Mouse (Mus musculus) MEL (cell line): ENCODE data around the gene Smg6. TPM values are rescaled to one million over a fixed set of nuclear protein-coding genes. Genes with fewer than 3 reads are reported as not detected.

Experiments
- DNase-seq: peaks from one replicate; pipeline ENCODE4 v3.0.0; 2011; ENCODE audit warnings: low read depth, low spot score
- H3K27ac ChIP-seq: 2 replicates; pipeline ENCODE4 v1.5.1; 2012; ENCODE audit warnings: low read depth, mild to moderate bottlenecking, control low read depth, low read length, moderate library complexity; ENCODE audit not compliant: control insufficient read depth
- H3K27me3 ChIP-seq, 2 experiments: fragments of 150-350 bp in 1 of 2; sonication (generic) in 1 of 2; 2 replicates each; pipeline ENCODE4 v1.6.1; 2012; ENCODE audit warnings: low read length in 2 of 2, mild to moderate bottlenecking in 2 of 2, improper control_type of control experiment in 1 of 2, moderate library complexity in 1 of 2; ENCODE audit not compliant: insufficient read depth in 2 of 2, control insufficient read depth in 1 of 2
- H3K36me3 ChIP-seq, 2 experiments: 2 replicates each; pipeline ENCODE4 v1.6.1; 2012 to 2014; ENCODE audit warnings: low read length in 2 of 2, improper control_type of control experiment in 1 of 2, inconsistent platforms in 1 of 2, mild to moderate bottlenecking in 1 of 2; ENCODE audit not compliant: insufficient read depth in 2 of 2, control insufficient read depth in 1 of 2
- H3K4me1 ChIP-seq, 2 experiments: fragments of 150-350 bp in 1 of 2; sonication (generic) in 1 of 2; 2 replicates each; pipeline ENCODE4 v1.6.1; 2012; ENCODE audit warnings: low read length in 2 of 2, improper control_type of control experiment in 1 of 2, mild to moderate bottlenecking in 1 of 2; ENCODE audit not compliant: insufficient read depth in 2 of 2, control insufficient read depth in 1 of 2
- H3K4me3 ChIP-seq, 2 experiments: fragments of 150-350 bp in 1 of 2; sonication (generic) in 1 of 2; 2 replicates each; pipeline ENCODE4 v1.5.1; 2012; ENCODE audit warnings: low read depth in 2 of 2, low read length in 2 of 2, mild to moderate bottlenecking in 2 of 2, moderate library complexity in 2 of 2, control low read depth in 1 of 2, improper control_type of control experiment in 1 of 2; ENCODE audit not compliant: control insufficient read depth in 1 of 2, insufficient read depth in 1 of 2
- H3K79me2 ChIP-seq: 2 replicates; pipeline ENCODE4 v1.6.1; 2012; ENCODE audit warnings: mild to moderate bottlenecking, low read length, moderate library complexity; ENCODE audit not compliant: control insufficient read depth, poor library complexity, insufficient read depth
- H3K9ac ChIP-seq: 2 replicates; pipeline ENCODE4 v1.6.1; 2012; ENCODE audit warnings: low read depth, mild to moderate bottlenecking, control low read depth, low read length, moderate library complexity; ENCODE audit not compliant: control insufficient read depth, poor library complexity, severe bottlenecking
- H3K9me3 ChIP-seq: fragments of 150-350 bp; sonication (generic); replicated peaks from 2 replicates; pipeline ENCODE4 v1.6.1; 2012; ENCODE audit warnings: mild to moderate bottlenecking, low read length, improper control_type of control experiment, moderate library complexity; ENCODE audit not compliant: insufficient read depth
- CHD1 ChIP-seq: IDR thresholded peaks from 2 replicates; pipeline ENCODE4 v1.6.1; 2012; ENCODE audit warnings: low read depth, mild to moderate bottlenecking, inconsistent platforms, low read length, improper control_type of control experiment
- CHD2 ChIP-seq: IDR thresholded peaks from 2 replicates; pipeline ENCODE4 v1.6.1; 2011; ENCODE audit warnings: low read length, improper control_type of control experiment
- E2F4 ChIP-seq: IDR thresholded peaks from 2 replicates; pipeline ENCODE4 v1.6.1; 2011; ENCODE audit warnings: low read depth, low read length, improper control_type of control experiment, borderline replicate concordance
- ELF1 ChIP-seq: IDR thresholded peaks from 2 replicates; pipeline ENCODE4 v1.6.1; 2014; ENCODE audit warnings: low read depth, mild to moderate bottlenecking, inconsistent platforms, low read length, improper control_type of control experiment, moderate library complexity
- EP300 ChIP-seq, 2 experiments: IDR thresholded peaks; 2 replicates each; pipeline ENCODE4 v1.6.1; 2011; ENCODE audit warnings: improper control_type of control experiment in 2 of 2, low read length in 2 of 2, low read depth in 1 of 2, mild to moderate bottlenecking in 1 of 2
- ETS1 ChIP-seq: IDR thresholded peaks from 2 replicates; pipeline ENCODE4 v1.6.1; 2012; ENCODE audit warnings: low read depth, mild to moderate bottlenecking, inconsistent platforms, low read length, improper control_type of control experiment, moderate library complexity
- GATA1 ChIP-seq: IDR thresholded peaks from 2 replicates; pipeline ENCODE4 v1.6.1; 2011; ENCODE audit warnings: low read depth, low read length, improper control_type of control experiment
- HCFC1 ChIP-seq: IDR thresholded peaks from 2 replicates; pipeline ENCODE4 v1.6.1; 2012; ENCODE audit warnings: low read depth, mild to moderate bottlenecking, inconsistent platforms, low read length, improper control_type of control experiment, moderate library complexity
- JUND ChIP-seq: IDR thresholded peaks from 2 replicates; pipeline ENCODE4 v1.6.1; 2011; ENCODE audit warnings: low read depth, mild to moderate bottlenecking, improper control_type of control experiment, low read length
- KAT2A ChIP-seq: conservative IDR thresholded peaks from 2 replicates; pipeline ENCODE4 v1.6.1; 2012; ENCODE audit warnings: low read depth, low read length, improper control_type of control experiment, inconsistent platforms
- MAFK ChIP-seq: IDR thresholded peaks from 2 replicates; pipeline ENCODE4 v1.6.1; 2011; ENCODE audit warnings: low read depth, mild to moderate bottlenecking, low read length, improper control_type of control experiment, borderline replicate concordance
- MAZ ChIP-seq: IDR thresholded peaks from 2 replicates; pipeline ENCODE4 v1.6.1; 2012; ENCODE audit warnings: low read depth, mild to moderate bottlenecking, inconsistent platforms, low read length, improper control_type of control experiment
- MYC ChIP-seq: IDR thresholded peaks from 2 replicates; pipeline ENCODE4 v1.6.1; 2011; ENCODE audit warnings: low read depth, mild to moderate bottlenecking, low read length, improper control_type of control experiment, moderate library complexity
- NRF1 ChIP-seq: IDR thresholded peaks from 2 replicates; pipeline ENCODE4 v1.6.1; 2014; ENCODE audit warnings: low read depth, mild to moderate bottlenecking, inconsistent platforms, low read length, improper control_type of control experiment, moderate library complexity; ENCODE audit not compliant: poor library complexity, insufficient read depth, severe bottlenecking
- POLR2AphosphoS2 ChIP-seq: IDR thresholded peaks from 2 replicates; pipeline ENCODE4 v1.6.1; 2011; ENCODE audit warnings: low read length, improper control_type of control experiment
- RCOR1 ChIP-seq: IDR thresholded peaks from 2 replicates; pipeline ENCODE4 v1.6.1; 2012; ENCODE audit warnings: low read depth, mild to moderate bottlenecking, inconsistent platforms, low read length, improper control_type of control experiment
- SIN3A ChIP-seq: IDR thresholded peaks from 2 replicates; pipeline ENCODE4 v1.6.1; 2012; ENCODE audit warnings: low read length, improper control_type of control experiment, inconsistent platforms
- TAL1 ChIP-seq: IDR thresholded peaks from 2 replicates; pipeline ENCODE4 v1.6.1; 2012; ENCODE audit warnings: mild to moderate bottlenecking, inconsistent platforms, low read length, moderate library complexity, mixed read lengths
- UBTF ChIP-seq: IDR thresholded peaks from 2 replicates; pipeline ENCODE4 v1.6.1; 2012; ENCODE audit warnings: low read depth, mild to moderate bottlenecking, inconsistent platforms, low read length, improper control_type of control experiment, moderate library complexity, borderline replicate concordance; ENCODE audit not compliant: insufficient read depth
- USF2 ChIP-seq, 2 experiments: IDR thresholded peaks; 2 replicates each; pipeline ENCODE4 v1.6.1; 2011 to 2012; ENCODE audit warnings: improper control_type of control experiment in 2 of 2, low read length in 2 of 2, borderline replicate concordance in 1 of 2, inconsistent platforms in 1 of 2, low read depth in 1 of 2, mild to moderate bottlenecking in 1 of 2; ENCODE audit not compliant: insufficient read depth in 1 of 2
- ZC3H11A ChIP-seq: IDR thresholded peaks from 2 replicates; pipeline ENCODE4 v1.6.1; 2012; ENCODE audit warnings: low read depth, mild to moderate bottlenecking, inconsistent platforms, low read length, improper control_type of control experiment
- ZKSCAN1 ChIP-seq: IDR thresholded peaks from 2 replicates; pipeline ENCODE4 v1.6.1; 2012; ENCODE audit warnings: low read depth, mild to moderate bottlenecking, inconsistent platforms, low read length, improper control_type of control experiment, moderate library complexity
- ZNF384 ChIP-seq: IDR thresholded peaks from 2 replicates; pipeline ENCODE4 v1.6.1; 2012; ENCODE audit warnings: low read depth, mild to moderate bottlenecking, inconsistent platforms, low read length, improper control_type of control experiment
- polyA plus RNA-seq, 2 experiments: library from polyadenylated mRNA; stranded (reverse) in 1 of 2; unstranded in 1 of 2; fragments of >175 nt in 1 of 2; fragments of >200 nt in 1 of 2; gene quantifications; 2 replicates each; pipeline versions ENCODE4 v1.2.1 to v1.2.4; 2012; ENCODE audit warnings: low replicate concordance in 2 of 2, low read depth in 1 of 2; ENCODE audit not compliant: insufficient read length in 2 of 2, insufficient read depth in 1 of 2, missing spikeins in 1 of 2
- total RNA-seq: library from RNA; depleted of rRNA; stranded (reverse); fragments of 300-350 nt; gene quantifications from 2 replicates; pipeline ENCODE4 v1.2.3, GENCODE M21; 2012

Gene Smg6
- total and polyA plus RNA-seq, 3 experiments: 11.6 to 19.0 TPM; not detected in 1

- Histone ChIP-seq H3K9me3 (no peaks in the 10 kb centered on the region), H3K36me3 (peaks cover 0 to 10% of the 10 kb centered on the region in 2 experiments; a peak in 2 of 4 replicates), H3K79me2 (no peaks in the 10 kb centered on the region), H3K9ac (no peak overlapping the region), H3K4me3 (no peak overlapping the region), H3K27me3 (no peaks in the 10 kb centered on the region), H3K4me1 (no peaks in the 10 kb centered on the region; a peak in 1 of 4 replicates), H3K27ac (no peak overlapping the region)
- no peak for DNase-seq
- TF ChIP-seq ZNF384 (peak; percentile 72; the same call in 1 of the 2 replicates), MAZ (no peak)
Measured at GRCm38 (mm10) chr11:75145841-75146240, 220.2 kb downstream of the Smg6 start.

- Histone ChIP-seq H3K79me2 (no peaks in the 10 kb centered on the region), H3K27me3 (no peaks in the 10 kb centered on the region), H3K9me3 (no peaks in the 10 kb centered on the region), H3K4me3 (no peak overlapping the region), H3K4me1 (no peaks in the 10 kb centered on the region), H3K9ac (no peak overlapping the region), H3K36me3 (peaks cover 0 to 14% of the 10 kb centered on the region in 2 experiments; a peak in 2 of 4 replicates), H3K27ac (no peak overlapping the region)
- TF ChIP-seq ZNF384: no peak
- TF ChIP-seq EP300 (IDR thresholded peaks at IDR 0.05; ENCODE audit: low read depth in 1 of 2, low read length in 2 of 2): no peak
- no peak for TF ChIP-seq SIN3A
- TF ChIP-seq TAL1: no peak
- TF ChIP-seq HCFC1: no peak
- TF ChIP-seq POLR2AphosphoS2: no peak
- no peak for TF ChIP-seq E2F4
- no peak for TF ChIP-seq ETS1
- no peak for TF ChIP-seq UBTF
- TF ChIP-seq NRF1: no peak
- no peak for DNase-seq
Measured at GRCm38 (mm10) chr11:75147106-75147845, 221.7 kb downstream of the Smg6 start.

GRCm38 (mm10) chr11:75147846-75148168, 222.2 kb downstream of the Smg6 start:
- H3K9ac ChIP-seq: no peak overlapping the region
- peaks cover under 1 to 14% of the 10 kb centered on the region in 2 experiments for H3K36me3 ChIP-seq
- H3K27me3 ChIP-seq: no peaks in the 10 kb centered on the region
- no peak overlapping the region for H3K4me3 ChIP-seq
- H3K4me1 ChIP-seq: peaks cover 0 to 3% of the 10 kb centered on the region in 2 experiments; a peak in 2 of 4 replicates
- H3K79me2 ChIP-seq: no peaks in the 10 kb centered on the region
- no peak for DNase-seq
- H3K9me3 ChIP-seq: no peaks in the 10 kb centered on the region
- TF ChIP-seq ELF1: no peak
- TF ChIP-seq NRF1: no peak
- no peak for TF ChIP-seq CHD1
- no peak for TF ChIP-seq JUND
- TF ChIP-seq ZC3H11A: no peak
- TF ChIP-seq HCFC1: no peak
- no peak for TF ChIP-seq USF2 (IDR thresholded peaks at IDR 0.05; ENCODE audit: borderline replicate concordance in 1 of 2, insufficient read depth in 1 of 2, low read depth in 1 of 2, low read length in 2 of 2)
- TF ChIP-seq MAFK: no peak
- TF ChIP-seq ZKSCAN1: no peak
- TF ChIP-seq GATA1: no peak
- TF ChIP-seq RCOR1: no peak
- TF ChIP-seq MYC: no peak
- no peak for TF ChIP-seq CHD2
- TF ChIP-seq KAT2A: no peak
- H3K27ac ChIP-seq: no peak overlapping the region
